Mouse (Mus musculus) frontal cortex, postnatal 14 days (tissue): ENCODE measurements around the gene Slc35g3.
A peak's percentile ranks its signal among the peaks of the same experiment; 100 is the strongest.

Experiments used
- DNase-seq, 2 experiments: peaks; one replicate each; pipeline ENCODE4 v3.0.0; 2022; ENCODE audit warnings: low spot score in 2 of 2

Gene Slc35g3

DNA sequence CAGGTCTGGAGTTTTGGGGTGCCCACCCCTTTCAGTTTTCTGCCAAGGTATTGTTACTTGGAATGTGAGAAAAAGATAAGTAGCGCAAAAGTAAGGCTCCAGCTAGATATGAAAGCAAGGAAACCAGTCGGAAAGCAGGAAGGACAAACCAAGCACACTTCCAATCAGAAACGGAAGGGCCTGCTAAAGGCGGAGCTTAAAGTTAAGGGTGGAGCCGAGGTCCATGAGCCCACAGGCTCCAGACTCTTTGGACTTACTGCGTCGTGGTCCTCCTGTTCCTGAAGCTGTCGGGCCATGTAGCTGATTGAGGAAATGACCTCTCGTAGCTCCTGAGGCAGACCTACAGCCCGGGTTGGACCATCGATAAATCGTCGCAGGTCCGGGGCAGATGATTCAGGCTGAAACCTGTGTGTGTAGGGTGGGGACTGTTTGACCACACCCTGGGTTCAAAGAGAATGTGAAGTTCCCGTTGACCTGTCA lies 23.1 kb upstream of the Slc35g3 start:
- DNase-seq, result no peak

DNA sequence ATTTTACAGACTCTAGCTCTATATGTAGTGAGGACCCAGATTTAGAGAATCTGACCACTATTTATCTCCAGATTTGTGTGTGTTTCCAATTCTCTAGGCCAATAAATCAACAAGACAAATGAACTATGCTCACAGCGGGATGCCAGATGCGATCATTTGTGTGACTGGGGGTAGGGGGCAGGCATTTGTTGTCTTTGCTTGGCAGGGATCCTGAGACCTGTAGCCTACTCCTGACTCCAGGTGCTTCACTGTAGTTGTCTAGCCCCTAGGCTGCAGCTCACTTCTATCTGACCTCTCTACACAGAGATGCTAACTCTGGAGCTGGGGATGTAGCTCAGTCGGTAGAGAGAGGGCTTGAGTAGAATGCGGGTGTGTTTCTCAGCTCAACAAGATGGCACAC lies 20.1 kb upstream of the Slc35g3 start:
- DNase-seq, result no peak

DNA sequence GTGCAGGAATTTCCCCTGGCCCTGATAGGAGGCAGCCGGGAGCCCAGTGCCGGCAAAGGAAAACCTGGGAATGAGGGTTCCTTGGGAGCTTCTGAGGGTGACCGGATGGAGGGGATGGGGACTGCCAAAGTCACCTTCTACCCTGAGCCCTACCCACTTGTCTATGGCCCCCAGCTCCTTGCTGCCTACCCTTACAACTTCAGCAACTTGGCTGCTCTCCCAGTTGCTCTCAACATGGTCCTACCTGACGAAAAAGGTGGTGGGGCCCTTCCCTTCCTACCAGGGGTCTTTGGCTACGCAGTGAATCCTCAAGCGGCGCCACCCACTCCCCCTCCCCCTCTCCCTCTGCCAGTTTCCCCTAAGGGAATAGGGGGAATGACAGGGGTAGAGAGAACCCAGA lies 17.2 kb upstream of the Slc35g3 start:
- no peak for DNase-seq

DNA sequence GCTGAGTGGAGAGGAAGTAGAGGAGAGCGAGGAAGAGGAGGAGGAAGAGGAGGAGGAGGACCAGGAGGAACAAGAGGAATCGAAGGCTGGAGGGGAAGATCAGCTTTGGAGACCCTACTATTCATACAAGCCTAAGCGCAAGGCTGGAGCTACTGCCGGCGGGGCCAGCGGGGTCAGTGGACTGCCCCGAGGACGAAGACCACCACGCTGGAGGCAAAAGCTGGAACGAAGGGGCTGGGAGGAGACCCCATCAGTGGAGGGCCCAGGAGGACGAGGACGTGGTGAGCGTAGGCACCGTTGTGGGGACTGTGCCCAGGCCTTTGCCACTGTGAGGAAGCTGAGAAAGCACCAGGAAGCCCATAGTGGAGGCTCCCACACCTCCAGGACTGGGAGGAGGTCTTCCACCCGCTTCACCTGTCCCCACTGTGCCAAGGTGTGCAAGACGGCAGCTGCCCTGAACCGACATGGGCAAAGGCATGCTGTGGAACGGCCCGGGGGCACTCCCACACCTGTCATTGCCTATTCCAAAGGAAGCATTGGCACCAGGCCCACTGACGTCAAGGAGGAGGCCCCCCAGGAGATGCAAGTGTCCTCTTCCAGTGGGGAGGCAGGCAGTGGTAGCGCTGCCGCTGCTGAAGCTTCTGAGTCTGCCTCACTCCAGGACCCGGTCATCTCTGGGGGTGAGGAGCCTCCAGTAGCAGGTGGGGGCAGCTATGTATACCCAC lies 16.7 kb upstream of the Slc35g3 start:
- DNase-seq, result no peak

DNA sequence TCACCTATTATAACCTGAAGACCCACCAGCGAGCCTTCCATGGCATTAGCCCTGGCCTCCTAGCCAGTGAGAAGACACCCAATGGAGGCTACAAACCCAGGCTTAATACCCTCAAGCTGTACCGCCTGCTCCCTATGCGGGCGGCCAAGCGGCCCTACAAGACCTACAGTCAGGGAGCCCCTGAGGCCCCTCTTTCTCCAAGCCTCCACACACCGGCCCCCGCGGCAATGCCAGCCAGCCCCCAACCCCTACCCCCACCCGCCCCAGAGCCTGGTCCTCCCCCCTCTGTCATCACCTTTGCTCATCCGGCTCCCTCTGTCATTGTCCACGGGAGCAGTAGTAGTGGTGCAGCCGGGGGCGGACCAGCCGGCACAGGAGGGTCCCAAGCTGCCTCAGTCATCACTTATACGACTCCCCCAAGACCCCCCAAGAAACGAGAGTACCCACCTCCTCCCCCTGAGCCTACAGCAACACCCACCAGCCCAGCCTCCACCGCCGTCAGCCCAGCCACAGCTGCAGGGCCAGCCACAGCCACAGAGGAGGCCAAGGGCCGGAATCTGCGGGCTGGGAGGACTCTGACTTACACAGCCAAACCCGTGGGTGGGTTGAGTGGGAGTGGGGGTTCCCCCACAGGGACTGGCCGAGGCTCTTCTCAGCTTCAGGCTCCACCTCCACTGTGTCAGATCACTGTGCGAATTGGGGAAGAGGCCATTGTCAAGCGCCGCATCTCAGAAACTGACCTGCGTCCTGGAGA lies 15.9 kb upstream of the Slc35g3 start:
- DNase-seq, result no peak

DNA sequence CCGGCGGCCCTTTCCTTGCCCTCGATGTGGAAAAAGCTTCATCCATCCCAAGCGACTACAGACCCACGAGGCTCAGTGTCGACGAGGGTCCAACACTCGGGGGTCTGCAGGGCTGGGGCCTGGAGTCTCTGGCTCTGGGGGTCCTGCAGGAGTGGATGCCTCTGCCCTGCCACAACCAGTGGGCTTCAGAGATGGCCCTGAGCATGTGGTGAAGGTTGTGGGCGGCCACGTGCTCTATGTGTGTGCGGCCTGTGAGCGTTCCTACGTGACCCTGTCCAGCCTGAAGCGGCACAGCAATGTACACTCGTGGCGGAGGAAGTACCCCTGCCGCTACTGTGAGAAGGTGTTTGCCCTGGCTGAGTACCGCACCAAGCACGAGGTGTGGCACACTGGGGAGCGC lies 14.7 kb upstream of the Slc35g3 start:
- DNase-seq, result no peak

DNA sequence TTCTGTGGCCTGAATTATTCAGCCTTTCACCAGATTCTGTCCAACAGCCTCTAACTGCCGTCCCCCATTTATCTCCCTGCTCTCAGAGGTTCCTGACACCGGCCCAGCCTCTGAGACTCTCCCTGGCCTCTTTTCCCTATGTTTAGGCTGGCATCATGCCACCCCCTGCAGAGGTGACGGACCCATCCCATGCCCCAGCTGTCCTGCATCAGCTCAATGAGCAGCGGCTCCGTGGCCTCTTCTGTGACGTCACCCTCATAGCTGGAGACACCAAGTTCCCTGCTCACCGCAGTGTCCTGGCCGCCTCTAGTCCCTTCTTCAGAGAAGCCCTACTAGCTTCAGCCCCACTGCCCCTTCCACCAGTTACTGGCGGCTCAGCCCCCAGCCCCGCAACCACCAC lies 13.9 kb upstream of the Slc35g3 start:
- DNase-seq, result no peak

DNA sequence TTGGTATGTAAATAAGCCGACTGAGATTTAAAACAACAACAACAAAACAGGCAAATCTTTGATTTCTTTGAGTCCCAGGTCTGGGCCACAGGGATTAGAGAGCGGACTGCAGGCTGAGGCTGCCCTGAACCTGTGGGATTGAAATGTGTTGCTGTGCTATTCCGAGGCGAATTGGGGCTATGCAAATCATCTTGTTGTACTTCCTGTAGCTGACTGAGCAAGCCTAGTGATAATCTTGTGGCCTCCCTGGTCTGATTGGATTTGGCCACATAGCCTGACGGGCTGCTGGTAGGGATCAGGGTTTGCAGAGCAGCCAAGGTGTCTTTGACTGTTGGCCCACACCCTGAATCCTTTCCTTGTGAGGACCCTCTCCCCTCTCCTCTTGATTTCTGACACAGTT lies 13.2 kb upstream of the Slc35g3 start:
- DNase-seq, result no peak

DNA sequence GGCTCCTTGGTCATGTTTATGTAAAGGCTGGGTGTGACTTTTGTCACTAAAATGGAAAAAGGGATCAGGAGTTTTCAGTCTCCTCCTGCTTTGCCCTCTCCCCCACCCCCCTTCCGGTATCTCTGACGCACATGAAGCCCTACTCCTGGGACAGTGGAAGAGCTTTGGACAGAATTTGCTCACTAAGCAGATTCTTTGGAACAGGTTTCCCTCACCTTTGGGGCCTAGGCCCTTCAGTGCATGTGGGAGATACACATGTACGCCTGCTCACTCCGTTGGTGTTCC lies 5.8 kb upstream of the Slc35g3 start:
- no peak for DNase-seq

DNA sequence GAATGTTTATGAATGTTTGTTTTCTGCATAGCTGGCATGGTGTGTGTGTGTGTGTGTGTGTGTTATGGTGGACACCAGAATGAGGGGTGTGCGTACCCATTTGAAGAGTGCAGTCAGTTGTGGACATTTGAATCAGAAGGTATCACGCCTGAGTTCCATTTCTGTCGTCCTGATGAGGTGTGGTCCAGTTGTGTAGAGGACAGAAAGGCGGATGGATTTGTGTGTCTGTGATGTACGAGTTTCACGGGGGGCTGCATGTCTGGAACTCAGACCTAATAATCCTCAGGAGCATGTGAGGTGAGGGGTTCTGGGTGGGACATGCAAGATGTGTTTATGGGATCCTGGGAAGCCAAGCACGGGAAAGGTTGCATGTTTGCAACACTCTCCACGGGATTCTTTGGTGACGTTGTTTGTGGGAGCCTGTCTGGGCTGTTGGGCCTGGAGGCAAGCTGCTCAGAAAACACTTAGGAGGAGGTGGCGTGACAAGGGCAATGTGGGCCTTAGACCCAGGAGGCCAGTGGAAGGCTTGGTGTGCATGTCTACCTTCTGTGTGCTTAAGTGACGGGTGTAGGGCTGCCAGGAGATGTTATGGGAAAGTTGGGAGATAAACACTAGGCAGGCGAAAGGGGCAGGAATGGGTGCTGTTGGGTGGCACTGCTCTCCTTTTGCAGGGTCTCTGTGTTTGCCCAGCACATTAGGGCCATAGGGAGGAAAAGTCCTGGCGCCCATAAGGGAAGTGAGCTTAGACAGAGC lies 5.3 kb upstream of the Slc35g3 start:
- no peak for DNase-seq

DNA sequence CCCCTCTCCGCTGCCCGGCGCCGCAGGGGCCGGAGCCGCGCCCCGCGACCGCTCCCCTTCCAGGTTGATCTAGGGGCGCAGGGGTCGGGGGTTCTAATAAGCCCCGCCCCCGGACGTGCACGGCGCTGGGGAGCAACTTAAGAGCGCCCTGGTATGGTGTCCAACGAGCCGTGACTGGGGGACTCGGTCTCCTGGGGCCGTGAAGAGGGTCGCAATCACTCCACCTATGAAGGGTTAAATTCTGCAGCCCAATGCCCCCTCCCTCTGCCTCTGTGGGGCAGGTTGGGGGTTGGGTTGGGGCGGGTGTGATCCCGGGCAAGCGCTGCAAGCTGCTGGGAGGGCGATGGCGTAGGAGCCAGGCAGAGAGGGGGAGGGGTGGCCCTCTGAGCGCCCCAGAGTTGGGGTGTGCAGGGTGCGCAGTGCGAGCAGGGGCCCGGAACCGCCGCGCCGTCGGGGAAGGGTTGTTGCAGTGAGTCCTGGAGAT lies 4.4 kb upstream of the Slc35g3 start:
- peak in 1 of 2 experiments; percentile 67 for DNase-seq

DNA sequence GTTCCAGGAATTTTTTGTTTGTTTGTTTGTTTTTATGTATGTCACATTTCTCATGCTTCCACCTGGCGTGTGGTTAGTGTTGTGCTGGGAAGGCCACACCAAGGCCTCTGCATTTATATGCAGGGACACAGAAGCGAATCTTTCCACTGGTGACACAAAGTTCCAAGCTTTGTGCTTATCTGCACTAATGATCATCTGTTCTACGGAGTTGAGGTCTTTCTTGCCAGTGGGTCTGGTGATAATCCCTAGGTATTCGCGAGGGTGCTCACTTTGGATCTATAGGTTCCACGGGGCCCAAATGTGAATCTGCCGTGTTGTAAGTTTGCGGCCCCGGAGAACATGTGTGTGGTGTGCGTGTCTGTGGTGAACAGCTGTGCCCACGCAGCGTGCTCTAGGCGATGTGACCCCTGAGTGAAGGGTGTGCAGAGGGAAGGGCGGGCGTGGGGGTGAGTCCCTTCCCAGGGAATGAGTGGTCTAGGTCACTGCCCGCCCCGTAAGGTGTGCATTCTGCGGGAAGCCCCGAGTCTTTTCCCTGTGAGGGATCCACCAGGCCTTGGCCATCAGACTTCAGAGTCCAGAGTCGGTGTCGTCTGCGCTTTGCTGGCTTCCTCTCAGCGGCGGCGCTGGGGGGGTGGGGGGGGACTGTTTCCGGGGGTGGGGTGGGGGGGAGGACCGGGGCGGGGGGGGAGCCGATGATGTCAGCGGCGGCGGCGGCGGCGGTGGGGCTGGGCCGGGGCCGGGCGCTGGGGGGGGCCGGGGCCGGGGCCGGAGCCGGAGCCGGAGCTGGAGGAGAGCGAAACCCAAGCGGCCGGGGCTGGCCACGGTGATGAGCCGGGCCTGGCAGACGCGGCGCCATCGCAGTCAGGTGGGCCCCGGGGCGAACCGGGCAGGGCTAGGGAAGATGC lies 3.7 kb upstream of the Slc35g3 start, which contains the start of gene Zbtb4:
Gene Zbtb4, plus strand, starts transcription at position 692 of the 905 bp plus-strand sequence.
- DNase-seq, result no peak

DNA sequence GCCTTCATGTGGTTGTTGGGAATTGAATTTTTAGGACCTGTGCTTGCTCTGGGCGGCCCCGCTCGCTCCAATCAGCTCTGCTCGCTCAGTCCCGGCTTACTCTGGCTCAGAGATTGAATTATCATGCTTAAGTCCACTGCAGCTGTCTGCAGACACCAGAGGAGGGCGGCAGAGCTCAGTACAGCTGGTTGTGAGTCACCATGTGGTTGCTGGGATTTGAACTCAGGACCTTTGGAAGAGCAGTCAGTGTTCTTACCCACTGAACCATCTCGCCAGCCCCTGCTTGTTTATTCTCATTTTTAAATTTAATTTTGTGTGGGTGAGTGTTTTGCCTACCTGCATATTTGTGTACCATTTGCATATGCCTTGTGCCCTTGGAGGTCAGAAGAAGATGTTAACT lies 1.8 kb upstream of the Slc35g3 start:
- DNase-seq, result no peak

DNA sequence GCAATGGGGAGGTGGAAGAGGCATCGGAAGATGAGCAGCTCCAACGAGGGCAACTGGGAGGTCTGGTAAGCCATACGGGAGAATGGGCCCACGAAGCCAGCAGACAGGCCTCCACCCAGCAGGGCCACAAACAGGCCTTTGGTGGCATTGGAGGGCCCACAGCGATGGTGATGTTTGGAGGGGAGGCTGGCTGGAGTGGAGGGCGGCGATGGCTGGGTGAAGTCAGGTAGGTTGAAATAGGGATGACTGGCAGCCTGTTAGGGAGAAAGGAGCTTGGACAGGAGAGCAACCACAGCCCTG lies 917 bp downstream of the Slc35g3 start:
- DNase-seq, result no peak

DNA sequence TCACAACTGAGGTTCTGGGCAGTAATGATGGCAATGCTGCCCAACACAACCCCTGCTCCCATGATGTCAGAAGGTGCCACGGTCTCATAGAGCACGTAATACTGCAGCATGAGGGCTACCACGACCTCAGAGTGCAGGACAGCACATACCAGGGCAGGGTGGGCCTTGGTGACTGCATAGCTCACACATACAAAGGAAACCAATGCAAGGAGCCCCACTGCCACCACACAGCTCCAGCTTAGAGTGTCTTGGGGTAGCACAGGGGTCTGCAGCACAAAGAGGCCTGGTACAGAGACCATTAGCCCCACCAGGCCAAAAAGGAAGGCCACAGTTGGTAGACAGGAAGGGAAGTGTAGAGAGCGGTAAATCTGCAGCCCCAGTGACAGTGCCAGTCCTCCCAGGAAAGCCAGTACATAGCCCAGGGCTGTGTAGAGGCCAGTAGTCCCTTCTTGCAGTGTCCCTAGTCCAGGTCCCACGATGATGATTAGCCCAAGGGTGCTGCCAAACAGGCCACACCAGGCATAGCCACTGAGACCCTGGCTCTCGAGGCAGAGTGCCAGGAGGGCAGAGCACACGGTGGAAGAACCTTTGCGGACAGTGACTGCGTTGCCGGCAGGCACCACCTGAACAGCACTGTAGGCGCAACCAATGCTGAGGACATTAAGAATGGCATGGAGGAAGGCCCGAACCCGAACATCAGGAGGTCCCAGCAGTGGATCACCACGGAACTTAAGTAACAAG lies 1.4 kb downstream of the Slc35g3 start:
- DNase-seq, result no peak

DNA sequence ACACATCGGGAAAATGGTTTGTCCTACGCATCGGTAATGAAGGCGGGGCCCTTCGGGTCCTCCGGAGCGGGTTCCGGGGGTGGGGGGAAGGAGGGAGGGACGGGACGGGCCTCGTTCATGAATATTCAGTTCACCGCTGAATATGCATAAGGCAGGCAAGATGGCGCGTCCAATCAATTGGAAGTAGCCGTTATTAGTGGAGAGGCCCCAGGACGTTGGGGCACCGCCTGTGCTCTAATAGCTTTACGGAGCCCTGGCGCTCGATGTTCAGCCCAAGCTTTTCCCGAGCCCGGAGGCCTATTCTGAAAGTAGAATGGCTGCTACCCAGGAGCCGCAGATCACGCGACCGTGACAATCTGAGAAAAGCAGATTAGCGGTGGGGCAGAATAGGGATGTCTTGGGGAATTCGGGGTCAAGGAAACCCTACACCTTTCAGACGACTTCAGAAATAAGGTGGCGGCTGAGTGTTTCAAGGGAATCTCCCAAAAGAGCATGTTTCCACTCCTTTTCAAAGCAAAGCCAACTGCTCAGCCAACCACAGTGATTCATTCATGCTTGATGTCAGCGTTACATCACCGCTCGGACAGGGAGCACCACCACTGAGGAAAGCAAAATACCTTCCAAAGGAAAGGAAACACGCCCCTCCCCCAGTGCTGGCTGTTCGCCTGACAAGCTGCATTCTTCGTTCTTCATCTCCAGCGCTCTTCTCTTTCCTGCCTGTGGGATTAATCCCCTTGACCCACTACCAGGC lies 2.6 kb downstream of the Slc35g3 start:
- peak; percentile 77 to 78 for DNase-seq

DNA sequence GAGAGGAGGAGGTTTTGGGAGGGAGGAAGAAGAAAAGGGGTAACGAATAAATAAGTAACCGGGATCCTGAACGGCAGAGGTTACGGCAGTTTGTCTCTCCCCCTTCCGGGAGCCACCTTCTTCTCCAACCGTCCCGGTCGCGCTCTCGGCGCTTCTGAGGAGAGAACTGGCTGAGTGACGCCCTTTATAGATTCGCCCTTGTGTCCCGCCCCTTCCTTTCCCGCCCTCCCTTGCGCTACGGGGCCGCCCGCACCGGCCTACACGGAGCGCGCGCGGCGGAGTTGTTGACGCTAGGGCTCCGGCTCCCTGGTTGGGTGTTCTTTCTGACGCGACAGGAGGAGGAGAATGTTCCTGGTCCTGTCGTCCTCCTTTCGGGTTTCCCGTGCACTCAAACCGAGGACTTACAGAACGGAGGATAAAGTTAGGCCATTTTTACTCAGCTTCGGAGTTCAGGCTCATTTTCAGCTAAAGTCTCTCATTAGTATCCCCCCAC lies 3.2 kb downstream of the Slc35g3 start, which contains the start of gene Polr2a:
Gene Polr2a, minus strand, starts transcription at position 160 of the 493 bp plus-strand sequence.
- DNase-seq, result peak; percentile 96

DNA sequence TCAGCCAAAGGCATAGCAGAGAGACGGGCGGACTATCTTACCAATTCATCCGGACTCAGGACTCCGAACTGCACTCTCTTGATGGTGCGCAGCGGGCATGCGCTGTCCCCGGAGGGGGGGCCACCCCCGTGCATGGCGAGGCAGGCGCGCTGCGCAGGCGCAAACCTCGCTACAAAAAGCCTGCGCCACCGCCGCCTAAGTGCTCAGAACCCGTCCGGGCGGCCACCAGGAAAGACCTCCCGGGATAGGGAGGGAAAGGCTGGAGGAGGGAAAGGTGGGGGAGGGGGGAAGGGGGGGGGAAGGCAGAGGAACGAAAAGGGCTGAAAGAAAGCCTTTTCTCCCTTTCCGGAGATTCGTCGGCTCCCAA lies 3.7 kb downstream of the Slc35g3 start:
- DNase-seq, result peak; percentile 90 to 94

DNA sequence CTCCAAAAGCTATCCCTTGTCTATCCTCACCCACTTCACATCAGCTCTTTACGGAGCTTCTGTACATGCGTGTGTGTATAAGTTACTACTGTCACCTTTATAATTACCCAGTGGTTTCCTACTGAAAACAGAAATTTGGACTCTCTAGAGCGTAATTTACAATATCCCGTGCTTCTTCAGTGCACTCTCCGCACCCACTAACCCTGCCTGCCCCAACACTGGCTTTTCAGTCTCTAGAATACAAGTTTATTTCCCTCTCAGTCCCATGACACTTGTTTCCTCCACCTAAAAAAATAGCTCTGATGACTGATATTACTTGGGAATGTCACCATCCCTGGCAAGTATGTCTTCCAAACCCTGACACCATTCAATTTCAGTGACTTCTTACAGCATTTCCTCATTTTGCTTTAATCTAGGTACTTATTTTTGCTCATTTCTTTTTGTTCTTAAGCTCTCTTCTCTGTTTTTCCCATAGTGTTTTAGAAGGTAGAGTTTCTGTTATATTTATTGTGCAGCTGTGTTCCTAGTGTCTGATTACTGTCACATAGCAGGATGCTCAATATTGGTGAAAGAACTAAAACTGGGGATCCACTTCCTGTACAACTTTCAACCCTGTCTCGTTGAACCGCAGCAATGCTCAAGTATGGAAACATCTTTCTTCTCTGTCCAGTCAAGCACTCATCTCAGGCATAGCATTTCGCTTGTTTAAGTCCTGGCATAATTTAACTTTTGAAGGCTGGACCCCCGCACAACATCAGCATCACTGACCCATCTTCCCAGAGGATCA lies 4.3 kb downstream of the Slc35g3 start:
- DNase-seq, result no peak
